Mouse (Mus musculus): ENCODE measurements around the gene Nup98. TPM values are rescaled to one million over a fixed set of nuclear protein-coding genes. Genes with fewer than 3 reads are reported as not detected.

The Nup98 gene
- total and polyA plus RNA-seq, 3 experiments = 24.6 to 37.1 (median 25.0) TPM

DNA sequence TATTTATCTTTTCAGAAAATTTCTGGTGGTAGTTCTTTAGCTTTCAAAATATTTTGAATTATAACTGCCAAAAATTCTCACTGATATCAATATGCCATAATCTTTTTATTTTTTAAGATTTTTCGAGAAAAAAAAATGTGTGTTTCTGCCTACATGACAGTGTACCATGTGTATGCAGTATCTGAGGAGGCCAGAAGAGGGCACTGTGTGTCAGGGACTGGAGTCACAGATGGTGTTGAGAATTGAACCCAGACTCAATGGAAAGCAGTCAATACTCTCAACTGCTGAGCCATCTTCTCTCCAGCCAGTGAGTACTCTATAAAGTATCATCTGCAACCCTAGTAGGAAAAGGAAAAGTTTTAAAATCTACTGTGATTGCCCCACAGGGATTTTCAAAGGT, 72.5 kb downstream of the Nup98 start:
- no peak overlapping the region for H3K4me2 ChIP-seq (ENCODE audit: insufficient read depth, low read depth, poor library complexity, severe bottlenecking)
- H3K79me2 ChIP-seq (replicated peaks; ENCODE audit: control insufficient read depth, extremely low read depth, insufficient read depth, poor library complexity, severe bottlenecking) = no peaks in the 10 kb centered on the region
- in situ Hi-C loops (cut with MboI; ENCODE audit: low pct_ligation_motif_present, low pct_unique_long_range_greater_than_20kb, low sequenced_read_pairs) = no loop called here
- dilution Hi-C loops (cut with MboI; ENCODE audit: extremely low pct_ligation_motif_present, extremely low pct_unique_long_range_greater_than_20kb, low sequenced_read_pairs) = no loop called here
- H3K4me3 ChIP-seq (replicated peaks in 1 of 3; ENCODE audit: low read depth in 2 of 3, low read length in 2 of 3, poor library complexity in 1 of 3) = no peak overlapping the region
- DNase-seq (ENCODE audit: extremely low read depth) = peak; percentile 52
- H3K4me1 ChIP-seq (ENCODE audit: control insufficient read depth in 1 of 2, insufficient read depth in 2 of 2) = no peaks in the 10 kb centered on the region
- TF ChIP-seq MAFK (IDR thresholded peaks at IDR 0.05; ENCODE audit: insufficient replicate concordance, low read length) (no peak), KAT2A (IDR thresholded peaks at IDR 0.05; ENCODE audit: insufficient replicate concordance, low read length) (no peak), RAD21 (IDR thresholded peaks at IDR 0.05; ENCODE audit: low read depth, low read length) (peak; percentile 40), E2F4 (IDR thresholded peaks at IDR 0.05; ENCODE audit: insufficient replicate concordance, low read depth, low read length) (no peak), MAX (IDR thresholded peaks at IDR 0.05; ENCODE audit: low read length) (no peak), USF1 (IDR thresholded peaks at IDR 0.05; ENCODE audit: low read depth, low read length) (no peak), ZC3H11A (IDR thresholded peaks at IDR 0.05; ENCODE audit: low read depth, low read length) (no peak), RCOR1 (conservative IDR thresholded peaks at IDR 0.05; ENCODE audit: low read depth, low read length) (no peak), BHLHE40 (IDR thresholded peaks at IDR 0.05; ENCODE audit: low read depth, low read length) (no peak), MEF2A (IDR thresholded peaks at IDR 0.05; ENCODE audit: borderline replicate concordance, low read depth, low read length) (no peak), TCF12 (IDR thresholded peaks at IDR 0.05; ENCODE audit: low read depth, low read length) (no peak), ELF1 (IDR thresholded peaks at IDR 0.05; ENCODE audit: low read depth, low read length) (no peak), NELFE (IDR thresholded peaks at IDR 0.05; ENCODE audit: low read depth, low read length) (no peak), TBP (conservative IDR thresholded peaks at IDR 0.05; ENCODE audit: low read depth, low read length) (no peak), CHD1 (IDR thresholded peaks at IDR 0.05; ENCODE audit: low read depth, low read length) (no peak), UBTF (IDR thresholded peaks at IDR 0.05; ENCODE audit: low read depth, low read length) (no peak), CTCF (conservative IDR thresholded peaks at IDR 0.05 in 1 of 2, IDR thresholded peaks at IDR 0.05 in 1 of 2; ENCODE audit: low read depth in 2 of 2, low read length in 2 of 2) (peak; percentile 69), GABPA (IDR thresholded peaks at IDR 0.05; ENCODE audit: insufficient replicate concordance, low read depth, low read length) (no peak), SMC3 (IDR thresholded peaks at IDR 0.05; ENCODE audit: low read depth, low read length) (peak; percentile 19; the same call in 1 of the 2 replicates), ETS1 (conservative IDR thresholded peaks at IDR 0.05; ENCODE audit: low read depth, low read length) (no peak)
- H3K27ac ChIP-seq (ENCODE audit: insufficient read depth, low read depth) = no peak overlapping the region
- H3K27me3 ChIP-seq (replicated peaks) = no peaks in the 10 kb centered on the region
- no peaks in the 10 kb centered on the region for H3K9me3 ChIP-seq (replicated peaks; ENCODE audit: low read length)
- peaks cover 47 to 92% of the 10 kb centered on the region in 2 experiments for H3K36me3 ChIP-seq (replicated peaks in 1 of 2; ENCODE audit: control insufficient read depth in 1 of 2, insufficient read depth in 1 of 2, low read length in 1 of 2)
- H3K9ac ChIP-seq (ENCODE audit: insufficient read depth, low read depth) = no peak overlapping the region

DNA sequence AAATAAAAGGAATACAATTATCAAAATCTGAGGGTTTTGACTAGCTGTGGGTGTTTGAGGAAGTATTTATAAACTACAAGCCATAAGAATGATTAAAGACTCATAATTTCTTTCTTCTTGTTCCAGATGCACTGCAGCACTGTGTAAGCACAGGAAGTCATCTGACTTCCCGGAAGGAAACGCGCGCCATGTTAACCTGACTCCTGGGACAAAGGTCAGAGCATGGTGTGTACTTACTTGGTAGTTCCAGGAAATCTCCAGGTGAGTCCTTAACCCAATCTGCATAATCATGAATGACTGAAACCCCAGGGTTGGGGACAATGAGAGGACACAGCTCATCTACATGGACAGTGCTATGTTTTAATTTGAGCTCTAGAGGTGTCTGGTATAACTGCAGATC, 77.6 kb downstream of the Nup98 start:
- H3K79me2 ChIP-seq (replicated peaks; ENCODE audit: control insufficient read depth, extremely low read depth, insufficient read depth, poor library complexity, severe bottlenecking) = no peaks in the 10 kb centered on the region
- no peaks in the 10 kb centered on the region for H3K4me1 ChIP-seq (ENCODE audit: control insufficient read depth in 1 of 2, insufficient read depth in 2 of 2)
- no peak for DNase-seq (ENCODE audit: extremely low read depth)
- no peak overlapping the region for H3K4me3 ChIP-seq (replicated peaks in 1 of 3; ENCODE audit: low read depth in 2 of 3, low read length in 2 of 3, poor library complexity in 1 of 3)
- no peak overlapping the region for H3K27ac ChIP-seq (ENCODE audit: insufficient read depth, low read depth)
- H3K9ac ChIP-seq (ENCODE audit: insufficient read depth, low read depth) = no peak overlapping the region
- dilution Hi-C loops (cut with MboI; ENCODE audit: extremely low pct_ligation_motif_present, extremely low pct_unique_long_range_greater_than_20kb, low sequenced_read_pairs) (no loop called here), in situ Hi-C loops (cut with MboI; ENCODE audit: low pct_ligation_motif_present, low pct_unique_long_range_greater_than_20kb, low sequenced_read_pairs) (no loop called here)
- peaks cover 46 to 86% of the 10 kb centered on the region in 2 experiments for H3K36me3 ChIP-seq (replicated peaks in 1 of 2; ENCODE audit: control insufficient read depth in 1 of 2, insufficient read depth in 1 of 2, low read length in 1 of 2)
- no peaks in the 10 kb centered on the region for H3K9me3 ChIP-seq (replicated peaks; ENCODE audit: low read length)
- no peaks in the 10 kb centered on the region for H3K27me3 ChIP-seq (replicated peaks)
- no peak overlapping the region for H3K4me2 ChIP-seq (ENCODE audit: insufficient read depth, low read depth, poor library complexity, severe bottlenecking)
- no peak for TF ChIP-seq NELFE (IDR thresholded peaks at IDR 0.05; ENCODE audit: low read depth, low read length)
- no peak for TF ChIP-seq ZKSCAN1 (IDR thresholded peaks at IDR 0.05; ENCODE audit: borderline replicate concordance, low read depth, low read length)
- no peak for TF ChIP-seq RAD21 (IDR thresholded peaks at IDR 0.05; ENCODE audit: low read depth, low read length)
- TF ChIP-seq ZMIZ1 (IDR thresholded peaks at IDR 0.05; ENCODE audit: low read depth, low read length) = no peak
- TF ChIP-seq E2F4 (IDR thresholded peaks at IDR 0.05; ENCODE audit: insufficient replicate concordance, low read depth, low read length) = no peak
- TF ChIP-seq ELF1 (IDR thresholded peaks at IDR 0.05; ENCODE audit: low read depth, low read length) = no peak
- no peak for TF ChIP-seq POLR2AphosphoS2 (IDR thresholded peaks at IDR 0.05; ENCODE audit: low read depth, low read length)
- TF ChIP-seq MEF2A (IDR thresholded peaks at IDR 0.05; ENCODE audit: borderline replicate concordance, low read depth, low read length) = no peak
- no peak for TF ChIP-seq MYC (IDR thresholded peaks at IDR 0.05; ENCODE audit: low read depth, low read length)
- no peak for TF ChIP-seq EP300 (IDR thresholded peaks at IDR 0.05; ENCODE audit: low read length)
- no peak for TF ChIP-seq KAT2A (IDR thresholded peaks at IDR 0.05; ENCODE audit: insufficient replicate concordance, low read length)
- no peak for TF ChIP-seq TBP (conservative IDR thresholded peaks at IDR 0.05; ENCODE audit: low read depth, low read length)
- no peak for TF ChIP-seq JUND (conservative IDR thresholded peaks at IDR 0.05; ENCODE audit: low read depth, low read length)
- TF ChIP-seq RCOR1 (conservative IDR thresholded peaks at IDR 0.05; ENCODE audit: low read depth, low read length) = no peak
- TF ChIP-seq IRF4 (IDR thresholded peaks at IDR 0.05; ENCODE audit: low read depth, low read length) = no peak
- no peak for TF ChIP-seq TCF12 (IDR thresholded peaks at IDR 0.05; ENCODE audit: low read depth, low read length)

Data from CH12.LX (cell line).